Mouse (Mus musculus): ENCODE data around the gene Got1. TPM values are rescaled to one million over a fixed set of nuclear protein-coding genes. Genes with fewer than 3 reads are reported as not detected.

The Got1 gene
- 100 to 1,000 TPM; 310 to 324 TPM for total RNA-seq (2021)

DNA sequence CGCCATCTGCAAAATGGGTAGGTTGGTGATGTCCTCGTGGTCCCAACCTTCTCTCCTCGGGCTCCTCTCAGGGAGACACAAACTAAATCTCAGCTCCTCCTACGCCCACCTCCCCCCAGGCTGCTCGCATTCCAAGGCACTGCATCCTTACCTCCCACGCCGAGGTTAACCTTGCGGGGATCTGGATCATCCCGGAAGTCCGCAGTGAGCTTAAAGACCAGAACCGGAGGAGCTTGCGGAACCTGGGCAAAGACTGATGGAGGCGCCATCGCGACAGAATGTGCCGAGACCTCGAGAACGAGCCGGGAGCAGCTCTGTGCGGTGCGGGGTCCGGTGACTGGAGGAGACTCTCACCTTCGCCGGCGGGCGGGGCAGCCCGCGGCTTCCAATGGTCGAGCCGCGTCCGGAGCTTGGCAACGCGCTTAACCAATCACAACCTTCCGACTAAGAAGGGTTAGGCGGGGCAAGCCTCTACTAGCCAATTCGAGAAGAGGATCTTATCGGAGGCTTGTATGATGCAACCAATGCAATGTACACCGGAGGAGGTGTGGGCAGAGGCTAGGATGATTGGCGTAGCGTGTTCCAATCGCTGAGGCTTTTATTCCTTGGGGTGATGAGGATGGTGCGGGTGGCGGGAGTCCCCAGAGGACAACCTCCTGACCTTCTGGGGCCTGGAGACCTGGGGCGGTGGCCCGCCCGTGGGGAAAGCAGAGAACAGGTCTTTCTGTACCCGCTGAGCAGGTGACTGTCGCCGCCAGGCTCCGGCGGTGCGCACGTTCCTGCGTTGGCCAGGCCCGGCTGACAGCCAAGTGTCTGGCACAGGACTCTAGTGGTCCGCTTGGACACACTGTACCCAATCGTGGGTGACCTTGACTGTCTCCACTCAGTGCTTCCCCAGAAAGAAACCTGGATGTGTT lies at the start of gene Got1:
Got1 (minus strand) TSS at position 419 of the 917 bp plus-strand sequence.
- DNase-seq (ENCODE audit: extremely low spot score in 1 of 2, low spot score in 1 of 2): peak; percentile 84

DNA sequence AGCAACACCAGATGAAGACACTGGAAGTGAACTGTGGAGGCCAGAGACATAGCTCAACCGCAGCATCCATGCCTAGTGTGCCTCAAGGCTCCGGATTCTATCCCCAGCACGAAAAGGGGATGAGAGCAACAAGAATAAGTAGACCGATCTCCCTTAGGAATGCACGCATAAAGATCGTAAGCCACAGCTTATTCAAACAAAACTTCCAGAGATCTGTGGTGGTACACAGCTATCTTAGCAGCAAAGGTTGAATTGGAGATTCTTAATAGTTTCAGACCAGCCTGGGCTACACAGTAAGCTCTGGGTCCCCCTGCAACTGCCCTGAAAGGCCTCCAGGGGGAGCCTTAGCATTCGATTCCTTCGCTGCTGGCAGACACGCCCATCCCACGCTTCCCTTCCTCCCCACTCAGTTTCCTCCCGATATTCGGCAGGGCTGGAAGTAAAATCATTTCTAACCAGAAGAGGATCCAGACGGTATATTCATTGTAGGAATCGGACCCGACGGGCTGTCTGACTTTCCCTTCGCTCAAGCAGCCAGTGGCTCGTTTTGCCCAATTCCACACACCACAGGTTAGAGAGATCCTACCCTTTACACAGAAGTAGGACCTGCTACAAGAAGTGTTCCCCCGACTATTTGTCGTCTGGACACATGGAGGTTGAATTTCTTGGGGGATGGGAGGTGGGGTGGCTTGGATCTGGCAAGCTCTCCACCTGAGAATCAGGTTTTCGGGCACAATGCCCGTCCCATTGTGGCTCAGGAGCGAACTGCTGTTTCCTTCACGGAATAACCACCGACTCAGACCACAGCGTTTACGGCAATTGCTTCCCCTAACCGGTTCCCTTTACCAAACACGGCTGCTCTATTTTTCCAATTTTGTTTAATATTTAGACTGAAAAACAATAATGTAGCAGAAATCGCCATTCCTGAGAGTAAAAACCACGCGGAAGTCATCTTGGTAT lies 46.7 kb upstream of the Got1 start:
- DNase-seq (ENCODE audit: extremely low spot score in 1 of 2, low spot score in 1 of 2): peak; percentile 40 to 68

DNA sequence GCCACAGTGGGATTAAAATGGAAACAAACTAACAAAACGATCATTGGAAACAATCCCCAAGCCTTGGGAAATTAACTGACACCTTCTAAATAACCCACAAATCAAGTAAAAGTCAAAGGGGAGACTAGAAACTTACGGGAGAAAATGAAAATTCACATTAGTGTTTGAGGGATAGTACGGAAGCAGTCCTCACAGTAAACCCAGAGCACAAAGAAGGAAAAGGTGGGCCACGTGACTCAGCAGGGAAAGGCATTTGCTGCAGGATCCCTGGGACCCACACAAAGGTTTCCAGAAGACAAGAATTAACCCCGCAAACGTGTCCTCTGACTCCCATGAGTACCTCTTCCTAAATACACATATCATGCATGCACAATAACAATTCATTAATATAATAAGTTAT lies 44.7 kb upstream of the Got1 start:
- DNase-seq (ENCODE audit: extremely low spot score in 1 of 2, low spot score in 1 of 2): no peak

DNA sequence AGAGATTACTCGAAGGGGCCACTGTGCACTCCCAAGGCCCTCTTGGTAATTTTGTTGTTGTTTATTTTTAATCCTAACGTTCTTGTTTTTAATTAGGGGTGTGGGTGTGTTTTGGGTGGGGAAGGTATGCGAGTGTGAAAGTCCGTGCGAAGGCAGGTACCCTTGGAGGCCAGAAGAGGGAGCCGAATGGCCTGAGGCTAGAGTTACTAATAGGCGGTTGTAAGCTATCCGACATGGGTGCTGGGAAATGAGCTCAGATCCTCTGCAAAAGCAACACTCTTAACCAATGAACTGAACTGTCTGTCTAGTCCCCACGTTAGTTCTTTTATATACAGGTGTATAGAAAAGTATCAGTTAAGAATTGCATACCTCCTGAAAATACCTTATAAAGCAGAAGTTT lies 43.9 kb upstream of the Got1 start:
- DNase-seq (ENCODE audit: extremely low spot score in 1 of 2, low spot score in 1 of 2): no peak

DNA sequence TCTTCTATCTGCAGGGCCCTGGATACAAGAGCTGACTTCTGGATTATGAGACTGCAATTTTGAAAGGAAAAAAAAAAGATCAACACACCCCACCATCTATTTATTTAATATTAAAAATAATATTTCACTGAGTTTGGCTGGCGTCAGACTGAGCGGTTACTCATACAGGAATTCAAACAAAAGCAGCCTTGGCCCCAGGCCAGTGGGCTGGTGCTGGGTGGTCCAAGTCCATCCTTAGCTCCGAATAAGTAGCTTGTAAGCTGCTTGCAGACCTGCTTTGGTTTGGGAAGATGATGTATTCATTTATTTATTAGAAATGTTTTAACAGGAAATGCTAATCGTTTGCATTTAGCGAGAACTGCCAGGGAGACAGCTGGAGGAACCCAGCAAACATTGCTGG lies 38.8 kb upstream of the Got1 start:
- DNase-seq (ENCODE audit: extremely low spot score in 1 of 2, low spot score in 1 of 2): no peak

DNA sequence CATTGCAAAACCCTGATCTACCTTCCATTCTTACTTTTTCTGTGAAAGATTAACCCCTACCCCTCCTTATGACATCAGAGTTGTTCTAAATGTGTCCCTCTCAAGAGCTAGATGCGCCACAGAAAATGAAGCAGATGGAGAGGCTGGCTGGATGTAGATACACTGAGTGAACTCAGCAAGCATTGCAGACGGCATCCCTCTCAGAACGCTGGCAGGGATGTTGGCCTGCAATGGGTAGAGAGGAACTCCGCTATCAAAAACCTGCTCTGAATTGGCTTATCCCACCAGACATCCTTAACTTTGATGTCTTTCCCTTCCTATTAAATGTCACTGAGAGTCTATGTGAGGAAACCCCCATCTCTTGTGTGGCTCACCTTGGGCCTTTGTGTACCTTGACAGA lies 37.4 kb upstream of the Got1 start:
- DNase-seq (ENCODE audit: extremely low spot score in 1 of 2, low spot score in 1 of 2): no peak

DNA sequence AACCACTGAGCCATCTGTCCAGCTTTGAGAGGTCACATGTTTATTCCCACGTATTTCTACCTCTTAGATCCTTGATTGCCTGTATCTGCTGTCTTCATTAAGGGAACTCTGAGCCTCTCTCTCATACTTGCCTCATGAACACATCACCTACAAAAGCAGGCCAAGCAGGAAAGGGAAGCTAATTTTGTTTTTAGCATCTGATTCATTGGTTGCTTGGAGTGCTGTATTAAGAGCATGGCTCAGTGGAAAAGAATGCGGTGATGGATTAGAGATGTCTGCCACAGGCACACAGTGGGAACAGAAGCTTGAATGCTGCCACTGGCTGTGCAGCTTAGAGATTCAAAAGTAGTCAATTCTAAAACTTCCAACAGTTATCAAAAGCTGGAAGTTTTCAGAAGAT lies 35.8 kb upstream of the Got1 start:
- no peak for DNase-seq (ENCODE audit: extremely low spot score in 1 of 2, low spot score in 1 of 2)

DNA sequence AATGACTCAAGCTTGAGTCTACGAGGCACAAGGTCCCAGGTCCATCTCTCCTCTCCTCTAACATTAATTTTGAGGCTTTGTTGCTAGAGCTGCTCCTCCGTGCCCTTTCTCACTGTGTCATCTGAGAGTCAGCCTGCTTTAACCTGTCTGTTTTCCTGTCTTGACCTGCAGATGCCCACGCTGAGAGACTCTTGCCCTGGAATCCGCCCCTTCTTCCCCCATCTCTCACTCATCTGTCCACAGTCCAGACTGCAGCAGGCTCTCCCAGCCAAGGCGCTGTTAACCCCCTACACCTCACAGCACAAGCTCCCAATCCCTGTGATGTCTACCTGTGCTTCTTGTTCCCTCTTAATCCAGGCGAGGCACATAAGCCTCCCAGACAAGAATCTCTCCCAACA lies 27.1 kb upstream of the Got1 start:
- no peak for DNase-seq (ENCODE audit: extremely low spot score in 1 of 2, low spot score in 1 of 2)

DNA sequence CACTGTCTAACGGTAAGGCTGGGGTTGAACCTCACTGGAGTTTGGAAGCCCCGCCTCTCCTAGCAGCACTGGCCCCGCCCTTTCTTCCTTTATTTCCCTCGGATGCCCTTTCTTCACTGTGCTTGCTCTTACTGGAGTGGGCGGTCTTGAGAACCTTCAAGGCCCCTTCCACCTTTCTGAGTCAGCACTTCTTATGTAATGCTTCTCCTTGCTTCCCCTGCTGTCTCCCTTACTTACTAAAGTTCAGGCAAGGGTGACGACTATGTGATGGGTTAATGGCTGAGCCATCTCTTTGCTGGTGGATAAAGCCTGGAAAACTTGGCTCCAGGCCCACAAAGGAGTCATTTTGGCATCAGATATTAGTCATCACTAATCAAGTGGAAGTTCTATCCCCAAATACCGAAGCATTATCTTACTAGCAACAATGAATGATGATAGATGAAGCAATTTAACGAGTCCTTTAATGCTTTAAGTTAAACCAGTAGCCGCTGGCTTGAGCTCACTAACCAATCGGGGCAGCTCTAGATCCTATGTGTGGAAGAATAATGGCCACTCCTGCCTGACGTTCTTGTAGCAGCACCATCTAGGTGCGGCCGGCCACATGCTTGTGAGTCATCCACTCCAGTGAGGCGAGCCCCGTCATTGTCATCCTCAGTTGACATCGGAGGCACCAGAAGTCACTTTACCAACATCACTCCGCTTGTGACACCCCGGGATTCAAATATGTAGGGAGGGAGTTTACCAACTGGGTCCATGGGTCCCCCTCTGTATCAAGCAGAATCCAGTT lies 26.5 kb upstream of the Got1 start:
- no peak for DNase-seq (ENCODE audit: extremely low spot score in 1 of 2, low spot score in 1 of 2)

DNA sequence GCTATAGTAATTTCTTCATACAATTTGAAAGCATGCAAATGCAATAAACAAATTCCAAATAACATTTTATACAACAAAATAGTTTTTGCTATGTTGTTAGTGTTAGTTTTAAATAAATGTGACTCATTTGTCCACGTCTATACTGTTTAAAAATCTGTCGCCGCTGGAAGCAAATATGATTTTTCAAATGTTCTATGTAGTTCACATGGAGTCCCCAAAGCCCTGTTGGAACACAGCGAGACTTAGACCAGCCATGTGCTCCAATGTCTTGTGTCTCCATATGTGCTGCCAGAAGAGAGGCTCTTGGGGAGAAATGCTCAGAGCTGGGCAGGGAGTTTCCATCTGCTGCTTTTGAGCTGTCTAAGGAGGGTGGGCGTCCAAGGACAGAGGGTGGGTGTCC lies 23.7 kb upstream of the Got1 start:
- no peak for DNase-seq (ENCODE audit: extremely low spot score in 1 of 2, low spot score in 1 of 2)

DNA sequence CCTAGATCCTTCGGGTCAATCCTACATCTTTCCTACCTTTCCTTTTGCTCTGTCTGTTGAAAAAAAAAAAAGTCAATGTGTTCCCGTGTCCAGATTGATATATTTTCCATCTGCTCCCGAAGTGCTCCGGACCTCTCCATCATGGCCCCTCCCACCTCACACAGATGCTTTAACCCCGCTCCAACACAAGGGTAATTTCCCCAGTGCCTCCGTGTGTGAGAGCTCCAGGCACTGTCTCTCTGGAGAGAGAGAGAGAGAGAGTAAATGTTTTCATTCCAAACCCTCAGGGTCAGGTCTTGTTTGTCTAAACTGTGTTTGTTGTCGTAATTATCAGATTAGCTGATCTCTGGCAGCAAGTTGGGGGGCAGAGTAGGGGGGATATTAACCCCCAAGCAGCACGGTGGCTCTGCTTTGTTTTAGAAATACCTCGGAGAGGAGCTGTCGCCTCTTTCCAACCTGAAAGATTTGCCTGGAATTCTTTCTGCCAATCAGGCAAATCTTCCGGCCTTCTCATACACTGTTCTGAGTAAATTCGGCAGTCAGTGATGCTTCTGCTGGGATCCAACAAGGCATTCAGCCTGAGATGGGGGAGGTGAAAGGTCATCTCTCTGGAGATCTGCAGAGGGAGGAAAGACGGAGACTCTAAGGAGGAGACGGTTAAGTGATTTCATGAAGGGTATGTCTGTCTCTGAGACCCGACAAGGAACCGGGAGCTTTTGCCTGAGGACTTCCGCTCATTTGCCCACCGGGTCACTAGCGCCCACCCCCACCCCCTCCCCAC lies 22.1 kb upstream of the Got1 start:
- DNase-seq (ENCODE audit: extremely low spot score in 1 of 2, low spot score in 1 of 2): no peak

DNA sequence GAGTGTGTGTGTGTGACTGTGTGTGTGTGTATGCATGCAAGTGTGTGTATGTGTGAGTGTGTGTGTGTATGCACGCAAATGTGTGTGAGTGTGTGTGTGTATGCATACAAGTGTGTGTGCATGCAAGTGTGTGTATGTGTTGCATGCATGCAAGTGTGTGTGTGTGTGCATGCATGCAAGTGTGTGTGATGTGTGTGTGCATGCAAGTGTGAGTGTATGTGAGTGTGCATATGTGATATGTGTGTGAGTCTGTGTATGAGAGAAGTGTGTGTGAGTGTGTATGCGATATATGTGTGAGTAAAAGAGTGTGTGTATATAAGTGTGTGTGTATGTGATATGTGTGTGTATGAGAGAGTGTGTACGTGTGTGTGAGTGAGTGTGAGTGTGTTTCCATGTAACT lies 11.0 kb upstream of the Got1 start:
- DNase-seq (ENCODE audit: extremely low spot score in 1 of 2, low spot score in 1 of 2): no peak

DNA sequence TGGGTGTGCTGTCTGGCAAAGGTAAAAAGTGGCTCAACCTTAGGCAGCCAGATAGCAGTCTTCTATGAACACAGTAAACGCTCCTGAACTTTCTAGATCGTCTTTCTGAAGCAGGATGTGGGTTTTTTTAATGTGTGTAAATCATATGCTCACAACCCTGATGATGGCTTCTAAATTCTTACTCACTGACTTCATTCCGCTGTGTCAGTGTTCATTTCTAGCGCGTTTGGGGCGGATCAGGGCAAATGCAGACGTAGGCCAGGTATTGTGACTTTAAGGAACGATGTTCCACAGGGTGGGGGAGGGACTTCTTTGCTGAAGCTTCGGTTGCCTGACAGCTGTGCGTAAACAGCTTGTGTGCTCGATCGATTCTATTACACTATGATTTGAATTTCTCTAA lies 6.5 kb upstream of the Got1 start:
- DNase-seq (ENCODE audit: extremely low spot score in 1 of 2, low spot score in 1 of 2): no peak

DNA sequence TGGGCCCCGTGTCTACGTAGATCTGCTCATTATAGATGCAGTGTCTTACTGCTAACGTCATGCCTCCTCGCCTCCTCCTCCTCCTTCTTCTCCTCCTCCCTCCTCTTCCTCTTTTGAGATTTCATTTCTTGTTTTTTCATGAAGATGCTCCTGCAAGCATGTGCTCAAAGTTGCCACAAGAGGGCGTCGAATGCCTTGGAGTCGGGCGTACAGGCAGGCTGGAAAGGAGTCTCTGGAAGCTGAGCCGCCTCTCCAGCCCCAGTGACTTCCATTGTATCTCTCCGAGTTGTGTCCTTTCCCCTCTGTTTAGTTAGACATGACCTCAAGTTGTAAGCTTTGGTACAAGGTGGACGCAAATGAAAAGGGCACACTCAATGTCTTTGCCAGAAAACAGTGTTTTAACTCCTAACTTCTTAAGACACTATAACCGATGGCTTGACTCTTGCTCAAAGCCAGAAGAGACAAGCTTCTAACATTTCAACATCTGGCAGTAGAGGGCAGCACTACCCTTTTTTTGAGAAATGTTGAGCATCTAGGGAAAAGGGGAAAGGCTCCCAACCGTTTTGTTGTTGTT lies 5.9 kb upstream of the Got1 start:
- peak; percentile 35 to 60 for DNase-seq (ENCODE audit: extremely low spot score in 1 of 2, low spot score in 1 of 2)

DNA sequence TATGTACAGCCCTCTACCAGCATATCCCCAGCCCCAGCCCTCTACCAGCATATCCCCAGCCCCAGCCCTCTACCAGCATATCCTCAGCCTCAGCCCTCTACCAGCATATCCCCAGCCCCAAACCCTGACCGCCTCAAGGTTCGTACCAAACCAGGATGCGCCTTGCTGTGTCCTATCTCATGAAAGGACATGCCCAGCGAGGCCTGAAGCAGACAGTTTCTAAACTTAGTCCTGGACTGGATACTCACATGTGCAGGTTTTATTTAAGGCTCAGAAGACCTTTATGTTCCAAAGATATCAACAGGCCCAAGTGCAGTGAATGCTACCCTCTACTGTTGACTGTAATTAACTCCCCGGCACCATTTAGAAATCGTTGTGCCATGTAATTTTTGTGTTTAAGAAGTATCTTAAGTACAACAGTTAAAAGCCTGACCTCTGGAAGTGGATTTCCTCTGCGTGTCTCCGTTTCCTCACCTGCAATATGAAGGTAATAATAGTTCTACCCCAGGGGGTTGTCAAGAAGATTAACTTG lies 3.7 kb upstream of the Got1 start:
- no peak for DNase-seq (ENCODE audit: extremely low spot score in 1 of 2, low spot score in 1 of 2)

DNA sequence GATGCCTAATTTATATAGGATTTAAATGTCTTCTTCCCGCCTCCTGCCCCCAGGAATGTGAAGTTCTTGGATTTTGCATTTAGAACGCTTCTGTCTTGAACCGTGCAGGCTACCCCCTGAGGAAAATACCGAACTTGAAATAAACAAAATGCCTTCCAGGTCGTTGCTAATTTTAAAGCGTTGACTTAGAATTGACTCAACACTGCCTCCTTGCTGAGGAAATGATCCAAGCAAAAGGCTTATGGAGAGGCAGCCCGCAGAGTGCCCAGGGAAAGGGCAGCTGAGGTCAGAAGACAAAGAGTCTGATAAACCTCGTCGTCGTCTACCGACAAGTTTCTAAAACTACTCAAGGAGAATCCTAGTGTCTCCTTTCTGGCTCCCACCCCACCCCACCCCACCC lies 2.7 kb upstream of the Got1 start:
- no peak for DNase-seq (ENCODE audit: extremely low spot score in 1 of 2, low spot score in 1 of 2)

DNA sequence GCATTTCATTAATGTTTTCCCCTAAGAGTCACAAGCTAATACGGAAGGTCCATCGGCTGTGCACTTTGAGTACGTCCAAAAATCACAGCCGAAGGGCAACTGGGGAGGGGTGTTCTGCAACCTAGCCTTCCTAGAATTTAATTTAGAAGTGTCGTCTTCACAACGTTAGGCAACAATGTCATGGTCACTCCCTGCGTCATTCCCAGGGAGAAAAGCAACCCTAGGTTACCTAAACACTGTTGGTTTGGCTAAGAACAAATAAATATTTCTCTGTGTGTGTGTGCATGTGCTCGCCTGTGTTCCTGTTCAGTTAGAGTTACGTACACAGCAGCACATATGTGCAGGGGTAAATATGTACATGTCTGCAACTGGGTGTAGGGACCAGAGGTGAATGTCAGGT lies 1.6 kb upstream of the Got1 start:
- DNase-seq (ENCODE audit: extremely low spot score in 1 of 2, low spot score in 1 of 2): no peak

DNA sequence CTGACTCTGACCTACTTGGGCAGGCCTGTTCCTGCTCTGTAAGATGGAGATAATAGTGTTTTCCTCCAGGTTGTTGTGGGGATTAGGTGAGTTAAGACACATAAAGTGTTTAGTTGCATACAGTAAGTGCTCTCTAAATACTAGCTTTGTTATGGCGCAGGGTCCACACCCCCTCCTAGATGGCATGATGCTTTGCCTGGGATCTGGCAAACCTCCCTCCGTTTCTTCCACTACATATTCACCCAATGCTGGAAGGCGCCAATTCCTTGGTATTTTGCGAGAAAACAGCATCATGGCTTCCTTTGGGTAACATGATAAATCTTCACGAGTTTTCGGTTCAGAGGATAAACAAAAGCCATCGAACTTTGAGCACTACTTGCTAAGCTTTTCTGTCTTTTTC lies 1.2 kb upstream of the Got1 start:
- DNase-seq (ENCODE audit: extremely low spot score in 1 of 2, low spot score in 1 of 2): no peak

DNA sequence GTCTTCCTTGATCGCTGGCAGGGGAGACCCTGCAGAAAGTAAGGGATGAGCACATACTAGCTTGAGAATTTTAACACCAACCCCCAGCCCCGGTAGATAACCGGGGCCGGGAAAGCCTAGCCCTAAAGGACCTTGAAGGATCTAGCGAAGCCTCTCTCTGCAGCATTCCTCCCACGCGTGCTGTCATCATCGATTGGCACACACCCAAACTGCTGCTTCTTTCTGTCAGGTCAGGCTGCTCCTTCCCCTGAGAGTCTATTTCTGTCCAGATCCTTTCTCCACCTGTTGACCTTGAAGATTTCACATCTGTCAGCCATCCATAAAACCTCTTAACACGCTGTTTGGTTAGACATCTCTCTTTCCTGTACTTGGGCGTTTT lies 688 bp upstream of the Got1 start:
- peak in 1 of 2 experiments; percentile 50 for DNase-seq (ENCODE audit: extremely low spot score in 1 of 2, low spot score in 1 of 2)
